Mouse (Mus musculus): ENCODE data around the gene Sox5.
"Not testable (repeated sequence)": the region's sequence is repeated elsewhere in the genome, so short reads cannot be mapped to it uniquely, and the experiment has no call there.

Sox5 gene

DNA sequence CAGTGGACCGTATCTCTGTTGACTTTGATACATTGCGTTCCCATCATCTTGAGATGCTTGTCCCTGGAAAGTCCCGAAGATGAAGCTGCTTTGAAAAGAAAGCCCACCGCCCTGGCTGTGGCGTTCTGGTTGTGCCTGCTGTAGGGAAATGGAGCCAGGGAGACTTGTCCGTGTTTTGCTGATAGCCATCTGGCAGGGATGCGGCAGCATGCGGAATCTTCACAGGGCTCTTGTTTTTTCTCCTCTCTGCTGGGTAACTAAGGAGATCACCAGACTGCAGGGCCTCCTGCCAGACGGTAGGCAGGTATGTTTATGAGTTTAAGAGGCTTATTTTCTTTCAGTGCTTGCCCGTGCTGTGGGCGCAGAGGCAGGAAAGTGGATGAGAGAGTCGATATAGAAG is 499.0 kb downstream of the Sox5 start:
- no peak for ATAC-seq (ENCODE audit: low TSS enrichment)

DNA sequence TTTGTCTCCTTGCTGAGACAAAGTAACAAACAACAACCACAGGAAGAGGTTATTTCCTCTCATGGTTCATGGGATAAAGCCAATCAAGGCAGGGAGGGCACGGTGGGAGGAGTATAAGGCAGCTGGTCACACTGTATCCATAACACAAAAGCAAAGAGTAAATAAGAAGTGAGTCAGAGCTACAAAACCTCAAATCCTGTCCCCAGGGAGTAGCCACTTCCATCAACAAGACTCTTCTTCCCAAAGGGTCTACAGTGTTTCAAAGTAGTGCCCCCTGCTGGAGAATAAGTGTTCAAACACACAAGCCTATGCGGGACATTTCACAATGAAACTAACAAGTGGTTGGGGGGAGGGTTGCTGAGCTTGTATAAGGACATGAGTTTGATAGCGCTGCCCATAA is 500.1 kb downstream of the Sox5 start:
- no peak for ATAC-seq (ENCODE audit: low TSS enrichment)

DNA sequence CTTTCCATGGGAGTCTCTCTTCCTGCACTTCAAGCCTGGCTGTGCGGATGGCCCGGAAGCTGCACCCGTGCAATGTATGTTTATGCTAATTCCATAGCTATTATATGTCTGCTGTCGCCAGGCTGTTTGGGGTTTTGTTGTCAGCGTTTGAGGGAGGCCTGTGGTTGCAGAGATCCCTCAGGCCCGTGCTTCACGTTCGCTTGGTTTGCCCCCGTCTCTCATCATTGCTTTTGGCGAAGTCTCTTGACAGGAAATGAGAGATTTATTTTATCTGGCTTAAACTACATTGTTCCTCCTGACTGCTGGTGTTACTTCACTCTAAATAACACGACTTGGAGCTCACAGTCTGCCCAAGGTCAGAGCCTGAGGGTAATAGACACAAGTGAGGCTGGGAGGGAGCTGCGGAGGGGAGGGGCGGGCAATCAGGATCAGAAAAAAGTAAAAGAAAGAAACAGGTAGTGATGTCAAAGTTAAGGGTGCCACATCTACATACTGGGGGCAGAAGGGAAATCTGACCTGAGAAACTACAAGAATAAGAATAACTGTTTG is 503.2 kb downstream of the Sox5 start:
- ATAC-seq (ENCODE audit: low TSS enrichment): no peak

GRCm38 (mm10) chr6:144273425-144273824 is 508.4 kb downstream of the Sox5 start:
- ATAC-seq (ENCODE audit: low TSS enrichment): not testable (repeated sequence)

DNA sequence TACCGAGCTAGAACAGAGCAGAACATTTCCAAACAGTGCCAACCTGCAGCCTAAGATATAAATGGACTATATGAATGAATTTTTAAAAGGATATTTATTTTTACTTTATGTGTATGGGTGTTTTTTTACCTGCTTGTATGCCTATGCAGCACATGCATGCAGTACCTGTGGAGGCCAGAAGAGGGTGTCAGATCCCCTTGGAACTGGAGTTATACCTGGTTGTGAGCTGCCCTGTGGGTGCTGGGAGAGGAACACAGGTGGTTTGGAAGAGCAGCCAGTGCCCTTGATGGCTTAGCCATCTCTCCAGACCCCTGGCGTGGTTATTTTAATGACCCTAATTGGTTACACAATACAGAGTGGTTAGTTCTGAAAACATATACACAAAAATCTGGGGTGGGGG is 510.5 kb downstream of the Sox5 start:
- ATAC-seq (ENCODE audit: low TSS enrichment): no peak

- ATAC-seq (ENCODE audit: low TSS enrichment): no peak
Measured at GRCm38 (mm10) chr6:144270306-144270705, 511.5 kb downstream of the Sox5 start.

DNA sequence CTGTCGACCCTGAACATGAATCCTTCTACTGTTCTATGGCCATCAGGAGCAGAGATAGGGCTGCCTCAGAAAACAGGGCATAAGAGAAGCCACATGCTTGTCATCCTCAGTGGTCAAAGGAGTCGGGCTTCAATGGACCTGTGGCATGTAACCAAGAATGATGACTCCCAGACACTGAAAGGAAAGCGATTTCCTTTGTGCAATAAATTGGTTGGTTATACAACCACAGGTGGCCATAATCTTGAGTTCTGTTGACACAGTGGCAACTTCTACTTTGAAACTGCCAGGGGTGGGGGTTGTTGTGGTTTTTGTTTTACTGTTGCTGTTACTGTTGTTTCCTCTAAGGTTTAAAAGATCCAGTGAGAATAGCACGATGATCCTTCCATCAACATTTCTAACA is 512.1 kb downstream of the Sox5 start:
- no peak for ATAC-seq (ENCODE audit: low TSS enrichment)

DNA sequence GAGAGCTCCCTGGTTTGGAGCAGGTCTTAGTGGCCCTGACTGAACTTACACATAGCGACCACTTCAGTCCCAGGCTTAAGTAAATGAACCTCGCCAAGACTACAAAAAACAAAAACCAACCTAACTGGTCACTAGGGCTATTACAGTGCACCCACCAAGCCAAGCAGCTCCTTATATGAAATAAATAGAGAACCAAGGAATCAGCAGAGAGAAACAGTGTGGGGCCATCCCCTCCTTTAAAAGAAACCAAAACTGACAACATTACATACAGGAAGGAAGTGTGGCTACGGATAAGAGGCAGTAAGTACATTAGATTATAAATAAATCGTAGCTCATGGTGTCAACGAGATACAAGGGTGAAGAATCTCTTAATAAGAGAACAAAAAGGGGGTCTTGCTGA is 516.0 kb downstream of the Sox5 start:
- ATAC-seq (ENCODE audit: low TSS enrichment): no peak

GRCm38 (mm10) chr6:144265004-144265403 is 516.8 kb downstream of the Sox5 start:
- no peak for ATAC-seq (ENCODE audit: low TSS enrichment)

DNA sequence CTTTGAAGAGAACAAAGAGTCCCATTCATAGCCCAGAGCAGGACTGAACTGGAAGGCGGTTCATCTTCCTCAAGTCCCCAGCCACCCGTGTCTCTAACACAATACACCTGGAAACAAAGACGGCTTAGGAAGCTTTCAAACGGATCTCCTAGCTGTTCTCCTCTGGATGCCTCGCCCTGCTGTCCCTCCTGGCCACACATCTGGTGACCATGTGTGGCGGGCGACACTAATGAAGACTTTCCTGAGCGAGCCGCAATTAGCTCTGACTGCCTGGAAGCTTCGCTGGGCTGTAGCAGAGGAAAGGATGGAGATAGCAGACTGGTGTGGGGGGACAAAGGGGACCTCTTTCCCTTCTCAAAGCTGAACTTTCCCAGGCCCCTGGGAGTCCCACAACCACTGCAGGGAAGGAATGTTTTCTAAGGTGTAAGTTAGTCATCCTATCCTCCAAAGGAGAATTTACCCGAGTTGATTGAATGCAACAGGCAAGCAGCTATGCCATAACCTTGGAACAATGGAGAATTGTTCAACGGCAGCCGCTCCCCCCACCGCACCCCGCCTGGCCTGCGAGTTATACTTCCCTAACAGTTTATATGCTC is 517.4 kb downstream of the Sox5 start:
- no peak for ATAC-seq (ENCODE audit: low TSS enrichment)

GRCm38 (mm10) chr6:144256500-144256899 is 525.3 kb downstream of the Sox5 start:
- ATAC-seq (ENCODE audit: low TSS enrichment): no peak

DNA sequence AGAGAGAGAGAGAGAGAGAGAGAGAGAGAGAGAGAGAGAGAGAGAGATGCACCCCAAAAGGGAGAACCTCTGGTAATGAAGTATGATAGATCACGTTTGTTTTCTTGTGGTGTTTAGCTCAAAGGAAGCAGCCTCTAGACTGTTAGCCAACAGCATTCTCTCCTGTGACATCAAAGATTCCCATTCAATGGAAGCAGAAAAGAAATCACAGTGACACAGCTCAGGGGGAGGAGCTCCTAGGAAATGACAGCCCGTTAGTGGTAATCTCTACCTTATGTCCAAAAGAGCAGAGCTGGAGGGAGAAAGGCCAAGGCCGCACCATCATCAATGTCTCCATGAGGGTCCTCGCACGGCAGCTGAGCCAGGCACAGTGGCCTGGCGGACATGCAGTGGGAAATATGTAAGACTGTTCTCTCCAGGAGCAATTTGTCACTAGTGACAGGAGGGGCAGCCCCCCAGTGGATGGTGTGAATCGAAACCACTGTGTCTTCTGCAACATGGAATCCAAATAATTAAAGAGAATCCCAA is 529.5 kb downstream of the Sox5 start:
- no peak for ATAC-seq (ENCODE audit: low TSS enrichment)

DNA sequence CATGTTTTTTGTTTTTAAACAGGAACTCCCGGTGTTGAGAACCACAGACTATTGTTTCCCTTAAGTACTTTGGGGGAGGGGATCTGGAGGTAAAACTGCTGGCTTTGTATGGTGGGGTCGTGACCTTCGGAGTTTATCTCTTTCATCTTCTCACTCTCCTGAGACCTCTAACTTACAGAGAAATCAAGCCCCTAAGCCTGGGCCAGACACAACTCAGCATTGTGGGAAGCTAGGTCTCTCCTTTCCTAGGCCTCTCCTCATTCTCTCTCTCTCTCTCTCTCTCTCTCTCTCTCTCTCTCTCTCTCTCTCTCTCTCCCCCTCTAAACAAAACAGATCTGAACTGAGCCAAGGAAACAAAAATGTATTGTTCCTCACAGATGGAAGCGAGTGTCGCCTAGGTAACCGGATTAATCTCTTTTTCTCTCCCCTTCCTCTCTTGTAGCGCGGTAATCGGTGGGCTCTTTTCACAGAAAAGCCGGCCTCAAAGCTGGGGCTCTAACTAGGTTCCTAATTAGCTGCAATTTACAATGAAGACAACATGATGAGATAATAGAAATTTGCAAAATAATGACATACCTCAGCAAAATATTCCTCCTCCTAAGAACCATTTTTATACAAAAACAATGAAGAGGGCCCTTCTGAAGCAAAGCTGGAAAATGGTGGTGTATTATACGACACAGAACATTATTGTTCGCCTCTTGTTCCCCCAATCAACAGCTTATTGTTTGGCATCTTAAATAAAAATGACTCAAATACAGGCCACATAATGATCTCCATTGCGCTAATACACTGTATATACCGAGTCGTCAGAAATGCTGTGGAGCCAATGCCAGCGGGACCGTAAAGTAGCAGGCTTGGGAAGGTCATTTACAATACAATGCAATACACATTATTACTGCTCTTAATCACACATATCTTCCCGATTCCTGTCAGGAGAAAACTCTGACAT is 530.3 kb downstream of the Sox5 start:
- no peak for ATAC-seq (ENCODE audit: low TSS enrichment)

DNA sequence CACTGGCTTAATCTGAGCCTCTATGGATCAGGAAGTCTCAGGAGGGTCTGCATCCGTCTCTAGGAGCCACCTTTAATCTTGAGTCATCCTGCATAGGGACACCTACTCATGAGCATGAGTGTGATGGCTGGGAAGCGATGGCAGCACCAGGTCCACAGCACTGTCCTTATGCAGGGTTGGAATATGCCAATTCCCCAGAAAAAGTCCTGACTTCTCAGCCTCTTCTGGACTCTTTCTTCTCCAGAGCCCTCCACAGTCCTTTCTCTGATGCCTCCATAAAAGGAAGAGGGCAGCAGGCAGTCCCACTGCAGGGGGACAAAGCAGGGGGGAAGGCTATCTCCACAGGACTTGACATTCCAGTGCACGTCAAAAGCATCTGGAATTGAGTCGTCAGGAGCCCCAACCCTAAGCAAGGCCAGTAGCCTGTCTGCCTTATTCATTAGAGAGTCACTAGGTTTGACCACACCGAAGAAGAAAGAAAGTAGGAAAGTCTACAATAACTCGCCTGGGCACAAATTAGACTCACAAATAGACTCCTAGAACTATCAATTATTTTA is 531.1 kb downstream of the Sox5 start:
- ATAC-seq (ENCODE audit: low TSS enrichment): no peak

DNA sequence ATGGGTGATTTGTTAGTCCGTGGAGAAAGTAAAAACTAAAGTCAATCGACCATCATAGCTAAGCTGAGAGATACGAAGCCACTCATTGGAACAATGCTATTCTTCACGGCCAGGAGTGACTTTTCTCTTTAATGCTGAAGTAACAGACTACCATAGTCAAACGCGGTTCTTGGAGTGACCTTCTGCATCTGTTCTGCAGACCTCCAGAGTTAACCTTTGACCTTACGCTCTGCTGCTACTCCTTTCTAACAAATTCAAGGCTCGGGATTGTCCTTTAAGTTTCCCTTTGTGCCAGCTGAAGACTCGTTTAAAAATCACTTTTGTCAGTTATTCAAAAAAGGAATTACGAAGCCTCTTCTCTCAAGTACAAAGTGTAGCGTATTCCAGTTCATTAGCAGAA is 545.2 kb downstream of the Sox5 start:
- ATAC-seq (ENCODE audit: low TSS enrichment): no peak

- peak; percentile 70 for ATAC-seq (ENCODE audit: low TSS enrichment)
Measured at GRCm38 (mm10) chr6:144203970-144204369, 577.8 kb downstream of the Sox5 start.

DNA sequence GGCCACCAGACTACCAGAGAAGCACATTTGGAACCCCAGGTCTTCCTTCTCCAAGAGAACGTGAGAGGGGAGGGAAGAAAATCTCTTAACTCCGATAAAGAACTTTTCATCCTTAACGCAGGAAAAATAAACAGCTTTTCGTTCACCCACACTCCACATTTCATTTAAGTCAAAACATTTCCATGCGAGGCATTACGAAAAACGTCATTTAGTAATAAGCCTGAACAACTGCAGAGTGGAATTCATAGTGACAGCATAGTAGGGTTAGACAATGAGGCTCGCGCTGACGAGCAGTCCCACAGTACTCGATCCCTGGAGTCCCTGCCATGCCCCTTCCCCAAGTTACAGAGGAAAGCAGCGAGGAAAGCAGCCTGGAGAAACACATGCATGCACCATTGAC is 578.8 kb downstream of the Sox5 start:
- no peak for ATAC-seq (ENCODE audit: low TSS enrichment)

DNA sequence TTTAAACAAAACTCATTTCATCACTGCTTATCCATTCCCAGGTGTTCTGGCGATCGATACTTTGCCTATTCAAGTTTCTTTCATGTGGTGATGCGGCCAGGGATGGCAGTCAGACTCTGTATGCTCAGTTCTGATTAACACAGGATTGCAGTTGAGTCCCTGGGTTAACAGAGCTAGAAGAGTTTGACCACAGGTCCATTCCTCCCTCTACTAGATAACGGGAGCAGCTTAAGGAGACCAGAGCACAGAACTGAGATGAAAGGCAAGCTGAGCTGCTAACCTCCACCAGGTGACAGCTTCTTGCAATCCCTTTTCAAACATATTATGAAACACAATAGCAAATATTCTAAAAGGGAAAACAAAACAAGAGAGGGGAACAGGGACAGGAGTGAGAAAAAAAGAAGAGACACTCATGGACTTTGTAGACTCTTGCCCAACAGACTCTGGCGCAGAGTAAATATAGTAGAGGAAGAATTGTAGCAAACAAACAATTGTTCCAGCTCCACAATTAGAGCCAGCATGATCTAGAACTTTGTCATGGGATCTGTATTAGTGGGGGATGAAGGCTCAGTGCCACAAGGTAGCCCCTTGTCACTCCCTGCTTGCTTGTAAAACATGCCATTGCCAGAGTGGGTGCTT is 580.3 kb downstream of the Sox5 start:
- ATAC-seq (ENCODE audit: low TSS enrichment): no peak

DNA sequence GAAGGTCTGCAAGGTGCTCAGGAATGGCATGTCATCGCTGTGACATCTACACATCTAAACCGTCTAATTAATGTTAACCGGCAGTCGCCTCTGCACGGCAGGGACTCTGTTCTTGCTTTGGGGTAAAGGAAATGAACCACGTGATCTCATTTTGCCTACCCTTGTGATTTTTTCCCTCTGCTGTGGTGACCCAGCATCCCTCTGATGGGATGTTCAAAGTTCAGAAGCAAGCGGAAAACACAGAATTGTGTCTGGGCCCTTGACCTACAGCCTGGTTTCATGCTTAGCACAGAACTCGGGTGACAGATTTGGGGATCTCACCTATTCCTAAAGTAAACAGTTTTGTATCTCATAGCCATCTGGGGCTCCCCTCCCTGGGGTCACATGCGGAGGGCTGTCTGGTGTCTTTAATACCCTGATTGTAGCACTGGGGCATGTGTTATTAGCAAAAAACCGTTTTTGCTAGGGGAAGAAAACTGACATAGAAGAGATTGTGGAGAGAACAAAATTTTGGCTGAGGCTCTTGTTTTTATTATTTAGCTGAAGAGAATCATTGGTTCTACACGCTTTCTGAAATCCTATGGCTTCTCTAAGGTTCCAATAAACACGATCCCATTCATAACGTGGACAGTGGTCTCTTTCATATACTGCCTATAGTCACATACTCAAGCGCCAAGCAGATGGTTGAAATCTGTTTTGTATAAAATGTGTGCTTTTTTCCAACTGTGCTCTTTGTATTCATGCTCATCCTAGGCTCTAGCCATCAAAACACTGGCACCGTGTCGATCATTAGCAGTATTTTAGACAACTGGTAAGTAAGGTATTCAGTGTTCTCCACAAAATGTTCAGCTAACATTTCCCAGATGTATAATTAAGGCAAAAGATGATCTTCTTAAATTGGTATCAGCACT is 584.3 kb downstream of the Sox5 start:
- ATAC-seq (ENCODE audit: low TSS enrichment): no peak

DNA sequence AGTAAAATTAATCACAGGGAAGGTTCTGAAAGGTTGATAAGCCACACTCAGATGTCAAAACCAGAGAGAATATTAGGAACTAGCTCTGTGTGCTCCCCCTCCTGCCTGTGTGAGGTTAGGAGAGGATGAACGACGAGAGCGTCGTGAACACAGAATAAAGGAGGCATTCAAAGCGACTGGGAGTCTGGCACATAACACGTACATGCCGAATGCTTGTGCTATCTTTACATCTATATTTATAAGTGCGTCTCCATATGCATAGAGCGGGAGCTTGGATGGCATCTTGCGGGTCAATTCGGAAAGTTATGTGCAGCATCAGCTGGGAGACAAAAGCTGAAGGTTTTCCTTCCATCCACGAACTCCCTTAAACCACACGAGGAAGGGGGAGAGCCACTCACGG is 585.8 kb downstream of the Sox5 start:
- ATAC-seq (ENCODE audit: low TSS enrichment): peak; percentile 60

- ATAC-seq (ENCODE audit: low TSS enrichment): no peak
Measured at GRCm38 (mm10) chr6:144183087-144183486, 598.7 kb downstream of the Sox5 start.
